Mouse (Mus musculus) cerebellum, adult 2 months (tissue): ENCODE data around the gene Lrp5. TPM values are rescaled to one million over a fixed set of nuclear protein-coding genes. Genes with fewer than 3 reads are reported as not detected.

Experiments used
- DNase-seq, 2 experiments: peaks; one replicate each; pipeline ENCODE4 v3.0.0; 2021
- H3K27ac ChIP-seq: fragments of 200-500 bp; 2 replicates; pipeline ENCODE4 v1.5.1; 2012; ENCODE audit warnings: low read length, control low read depth, inconsistent platforms; ENCODE audit not compliant: insufficient read depth
- H3K27me3 ChIP-seq: fragments of 200-500 bp; 2 replicates; pipeline ENCODE4 v1.6.1; 2012; ENCODE audit warnings: inconsistent platforms, mild to moderate bottlenecking, low read length, moderate library complexity; ENCODE audit not compliant: control insufficient read depth, insufficient read depth
- H3K4me1 ChIP-seq: fragments of 200-500 bp; 2 replicates; pipeline ENCODE4 v1.6.1; 2011; ENCODE audit warnings: low read length; ENCODE audit not compliant: control insufficient read depth, insufficient read depth
- H3K4me3 ChIP-seq: fragments of 200-500 bp; replicated peaks from 2 replicates; pipeline ENCODE3; 2011; ENCODE audit warnings: mild to moderate bottlenecking, low read depth, low read length, control low read depth; ENCODE audit not compliant: insufficient read depth
- CTCF ChIP-seq: fragments of 200-500 bp; IDR thresholded peaks from 2 replicates; pipeline ENCODE4 v1.5.1; 2011; ENCODE audit warnings: low read depth, mild to moderate bottlenecking, control low read depth, low read length, moderate library complexity, borderline replicate concordance; ENCODE audit not compliant: insufficient read depth
- POLR2A ChIP-seq: fragments of 200-500 bp; IDR thresholded peaks from 2 replicates; pipeline ENCODE4 v1.6.1; 2011; ENCODE audit warnings: low read length, control low read depth, borderline replicate concordance; ENCODE audit not compliant: insufficient read depth
- WGBS: fragments of 180-500 bp; shearing (Covaris S2); methylation state at CpG from one replicate; pipeline ENCODE4 v1.1.7; 2018; 5-methylcytosine and 5-hydroxymethylcytosine counted together
- polyA plus RNA-seq: library from polyadenylated mRNA; depleted of rRNA; stranded (reverse); fragments of >200 nt; gene quantifications from 2 replicates; pipeline ENCODE4 v1.2.3, GENCODE M21; 2012; rRNA removed

The Lrp5 gene
- polyA plus RNA-seq, 1 experiment: 3.8 TPM

- no peaks in the 10 kb centered on the region for H3K27me3 ChIP-seq
- 96% methylated on average over 5 of the region's 5 CpGs for WGBS
- TF ChIP-seq POLR2A (no peak), CTCF (no peak)
- DNase-seq: no peak
- no peak overlapping the region for H3K27ac ChIP-seq
- H3K4me3 ChIP-seq: no peak overlapping the region
- H3K4me1 ChIP-seq: peaks cover 12% of the 10 kb centered on the region
These were observed 145.4 kb downstream of the Lrp5 start for GRCm38 (mm10) chr19:3540997-3541396.

DNA sequence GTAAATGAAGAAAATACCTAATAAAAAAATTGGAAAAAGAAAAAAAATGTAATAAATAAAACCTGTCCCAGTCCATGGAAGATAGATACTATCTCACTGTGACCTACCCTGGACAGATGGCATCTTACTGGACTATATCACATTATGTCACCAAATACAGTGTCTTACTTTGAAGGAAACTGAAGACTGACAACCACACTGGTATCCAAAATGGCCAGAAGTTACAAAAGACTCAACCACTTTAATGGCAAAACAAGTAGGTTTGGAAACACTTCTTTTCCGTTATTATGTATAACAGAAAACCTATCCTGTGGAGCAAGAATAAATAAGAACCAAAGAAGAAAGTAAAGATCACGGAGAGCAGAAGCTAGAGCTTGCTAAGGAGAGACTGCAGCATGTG lies 146.1 kb downstream of the Lrp5 start:
- no peaks in the 10 kb centered on the region for H3K27me3 ChIP-seq
- TF ChIP-seq CTCF (no peak), POLR2A (no peak)
- 87% methylated on average over 2 of the region's 2 CpGs for WGBS

DNA sequence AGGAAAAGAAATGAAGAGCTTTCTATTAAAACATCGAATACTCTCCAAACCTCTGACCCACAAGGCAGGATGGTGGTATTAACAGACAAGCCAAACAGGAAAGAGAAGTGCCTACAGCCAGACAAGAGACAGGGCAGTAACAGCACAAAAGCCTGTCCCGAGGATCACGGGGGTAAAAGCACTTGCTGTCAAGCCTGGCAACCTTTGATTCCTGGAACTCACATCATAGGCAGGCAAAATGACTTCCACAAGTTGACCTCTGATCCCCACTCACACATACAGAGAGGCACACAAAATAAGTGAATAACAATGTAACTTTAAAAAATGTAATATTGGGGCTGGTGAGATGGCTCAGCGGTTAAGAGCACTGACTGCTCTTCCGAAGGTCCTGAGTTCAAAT lies 146.9 kb downstream of the Lrp5 start:
- WGBS: 87% methylated on average over 5 of the region's 5 CpGs
- Histone ChIP-seq H3K4me3 (no peak overlapping the region), H3K27ac (no peak overlapping the region), H3K27me3 (no peaks in the 10 kb centered on the region), H3K4me1 (no peaks in the 10 kb centered on the region; the same call in none of the 2 replicates)
- DNase-seq: no peak
- TF ChIP-seq CTCF (no peak), POLR2A (no peak)

More for the DNA sequence above, 146.1 kb downstream of the Lrp5 start:
- DNase-seq: no peak
- H3K27ac ChIP-seq: no peak overlapping the region
- H3K4me3 ChIP-seq: no peak overlapping the region
- peaks cover 6% of the 10 kb centered on the region for H3K4me1 ChIP-seq

GRCm38 (mm10) chr19:3537658-3538057 lies 148.7 kb downstream of the Lrp5 start:
- Histone ChIP-seq H3K27ac (no peak overlapping the region), H3K4me3 (no peak overlapping the region), H3K27me3 (no peaks in the 10 kb centered on the region), H3K4me1 (no peaks in the 10 kb centered on the region; the same call in none of the 2 replicates)
- TF ChIP-seq CTCF (no peak), POLR2A (no peak)
- DNase-seq: no peak
- WGBS: 98% methylated on average over 6 of the region's 6 CpGs

DNA sequence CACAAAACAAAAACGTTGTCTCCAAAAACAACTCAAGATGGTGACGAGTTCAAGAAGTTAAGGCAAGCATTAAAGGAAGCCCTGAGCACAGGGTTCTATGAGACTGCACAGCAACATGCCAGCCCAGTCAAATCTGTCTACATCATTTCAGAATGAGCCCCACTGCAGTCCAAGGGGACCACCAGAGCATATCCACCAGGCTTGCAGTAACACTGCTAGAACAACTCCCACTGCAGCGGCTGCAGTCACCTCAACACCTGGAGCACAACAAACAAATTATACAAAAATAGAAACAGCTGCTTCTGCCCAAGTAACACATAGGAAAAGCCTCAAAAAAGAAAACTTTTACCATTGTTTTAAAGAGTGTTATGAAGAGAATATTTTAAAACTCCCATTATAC lies 151.4 kb downstream of the Lrp5 start:
- H3K4me3 ChIP-seq: no peak overlapping the region
- H3K27ac ChIP-seq: no peak overlapping the region
- TF ChIP-seq CTCF (no peak), POLR2A (no peak)
- peaks cover 5% of the 10 kb centered on the region for H3K4me1 ChIP-seq
- H3K27me3 ChIP-seq: no peaks in the 10 kb centered on the region
- DNase-seq: no peak
- WGBS: 79% methylated on average over 3 of the region's 3 CpGs

Other genes starting within 250 kb of the Lrp5 start
- 95.8 and 101 TPM in 2 replicates for gene Ppp6r3, start 110.8 kb downstream of the Lrp5 start, polyA plus RNA-seq
- 37.2 and 38.2 TPM in 2 replicates for gene 1810055G02Rik, start 21.7 kb upstream of the Lrp5 start, polyA plus RNA-seq
- 36.9 and 38.3 TPM in 2 replicates for gene Kmt5b, start 80.9 kb upstream of the Lrp5 start, polyA plus RNA-seq
- 118 and 132 TPM in 2 replicates for gene Chka, start 165.2 kb upstream of the Lrp5 start, polyA plus RNA-seq
- gene Tcirg1, start 220.6 kb upstream of the Lrp5 start, polyA plus RNA-seq: 29.9 and 32.3 TPM in 2 replicates
- gene Ndufs8, start 226.2 kb upstream of the Lrp5 start, polyA plus RNA-seq: 363 and 369 TPM in 2 replicates
- gene Aldh3b1, start 243.2 kb upstream of the Lrp5 start, polyA plus RNA-seq: 7.0 and 8.0 TPM in 2 replicates
- 14.3 and 14.5 TPM in 2 replicates for gene Unc93b1, start 248.6 kb upstream of the Lrp5 start, polyA plus RNA-seq